Mouse (Mus musculus): ENCODE results near the gene Fxyd6.
A peak's percentile ranks its signal among the peaks of the same experiment; 100 is the strongest.

Fxyd6 gene

GRCm38 (mm10) chr9:45376883-45377282, 6.9 kb downstream of the Fxyd6 start:
- no peak for DNase-seq (ENCODE audit: low spot score)

DNA sequence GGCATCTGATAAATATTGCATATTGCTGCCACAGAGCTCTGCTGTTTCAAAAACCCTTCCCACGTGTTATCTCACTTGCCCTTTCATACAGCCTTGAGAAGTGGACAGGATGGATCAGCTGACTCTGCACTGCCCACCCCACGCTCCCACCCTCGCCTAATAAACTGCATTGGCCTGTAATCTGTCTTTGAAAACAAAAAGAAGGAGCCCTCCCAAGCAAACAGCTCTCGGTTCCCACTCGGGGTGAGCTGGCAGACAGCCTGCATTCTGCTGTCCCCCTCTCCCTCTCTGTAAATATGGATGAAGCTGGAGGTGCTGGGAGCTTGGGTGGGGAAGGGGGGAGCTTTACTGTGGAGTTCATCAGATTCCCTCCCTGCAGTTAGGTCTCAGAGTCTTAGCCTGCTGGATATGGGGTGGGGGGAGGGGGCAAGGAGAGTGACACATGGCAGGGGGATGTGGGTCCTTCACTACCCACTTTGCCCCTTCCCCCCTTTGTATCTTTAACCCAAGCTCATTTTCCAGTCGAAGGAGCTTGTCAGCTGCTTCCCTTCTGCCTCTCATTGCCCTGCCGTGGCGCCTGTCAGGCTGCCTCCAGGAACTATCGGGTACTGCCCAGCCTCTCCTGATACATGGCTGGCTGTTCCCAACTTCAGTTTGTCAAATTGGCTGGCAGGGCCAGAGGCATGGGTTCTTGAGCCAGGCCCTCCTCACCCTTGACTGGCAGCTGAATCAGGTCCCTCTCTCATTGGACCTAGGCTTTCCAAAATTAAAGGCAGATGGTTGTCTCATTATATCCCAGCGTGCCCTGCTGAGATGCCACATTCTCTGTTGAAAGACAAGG, 10.6 kb downstream of the Fxyd6 start:
- peak; percentile 74 for DNase-seq (ENCODE audit: low spot score)

DNA sequence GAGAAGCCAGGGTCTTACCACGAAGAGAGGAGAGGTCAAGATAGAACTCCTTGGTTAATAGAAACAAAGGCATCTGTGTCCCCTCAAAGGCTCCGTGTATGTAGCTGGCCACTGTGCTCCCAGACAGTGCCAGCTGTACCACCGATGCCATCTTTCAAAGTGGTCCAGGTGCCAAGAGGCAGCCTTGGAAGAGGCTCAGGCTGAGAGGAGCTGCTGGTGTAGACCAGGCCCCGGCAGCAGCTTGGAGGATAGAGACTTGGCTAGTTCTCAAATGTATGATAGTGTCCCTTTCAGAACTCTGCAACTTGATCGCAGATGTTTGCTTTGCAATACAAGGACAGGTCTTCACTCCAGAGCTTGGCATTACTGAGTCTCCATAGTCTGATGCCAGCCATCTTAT, 12.4 kb downstream of the Fxyd6 start:
- DNase-seq (ENCODE audit: low spot score): no peak

- no peak for DNase-seq (ENCODE audit: low spot score)
These were observed 12.8 kb downstream of the Fxyd6 start for GRCm38 (mm10) chr9:45382834-45383233.

DNA sequence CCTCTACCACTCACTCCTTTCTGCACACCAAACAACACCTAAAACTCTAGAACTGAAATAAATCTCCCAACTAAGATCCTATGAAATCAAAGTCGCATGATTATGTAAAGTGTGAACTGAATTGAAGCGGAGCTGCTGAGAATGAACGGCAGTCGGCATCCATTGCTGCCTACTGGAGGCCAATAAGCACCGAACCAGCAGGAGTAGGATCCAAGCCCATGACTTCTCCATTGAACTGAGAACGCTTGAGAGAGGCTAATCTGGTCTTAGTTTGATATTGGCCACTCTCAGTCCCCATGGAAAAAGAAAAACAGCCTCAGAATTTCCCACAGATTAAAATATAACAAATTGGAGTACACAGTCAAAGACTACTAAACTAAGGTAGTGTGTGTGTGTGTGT, 13.9 kb downstream of the Fxyd6 start:
- no peak for DNase-seq (ENCODE audit: low spot score)

DNA sequence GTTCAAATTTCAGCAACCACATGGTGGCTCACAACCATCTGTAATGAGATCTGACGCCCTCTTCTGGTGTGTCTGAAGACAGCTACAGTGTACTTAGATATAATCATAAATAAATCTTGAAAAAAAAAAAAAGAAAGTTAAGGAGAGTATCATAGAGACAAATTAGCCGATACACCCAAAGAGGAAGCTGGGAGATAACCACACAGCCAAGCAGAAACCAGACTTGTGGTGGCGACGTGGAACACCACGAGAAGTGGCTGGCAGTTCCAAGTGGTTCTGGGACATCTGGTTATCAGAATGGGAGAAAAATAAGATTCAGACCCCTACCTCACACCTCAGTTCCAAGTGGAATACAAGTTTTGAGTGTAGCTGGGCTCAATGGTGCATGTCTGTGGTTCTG, 16.7 kb downstream of the Fxyd6 start:
- no peak for DNase-seq (ENCODE audit: low spot score)

- peak; percentile 94 for DNase-seq (ENCODE audit: low spot score)
These were observed 18.5 kb downstream of the Fxyd6 start for GRCm38 (mm10) chr9:45388385-45388994.

DNA sequence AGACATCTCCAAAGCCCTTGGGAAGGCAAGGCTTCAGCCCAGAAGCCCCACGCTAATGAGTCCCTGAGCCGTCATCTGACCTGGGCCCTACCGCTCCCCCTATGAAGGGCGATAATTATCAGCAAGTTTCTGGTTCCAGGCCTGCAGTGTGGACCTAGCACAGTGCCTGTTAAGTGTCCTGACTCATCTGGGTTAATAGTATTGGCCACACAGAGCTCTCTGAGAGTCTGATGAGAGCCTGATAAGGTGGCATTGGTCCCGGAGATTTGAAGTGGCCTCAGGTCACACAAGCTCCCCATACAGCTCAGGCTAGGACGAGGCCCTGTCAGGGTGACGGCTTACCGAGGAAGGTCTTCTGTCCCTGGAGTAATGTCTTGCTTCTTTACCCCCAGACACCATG, 19.6 kb downstream of the Fxyd6 start:
- no peak for DNase-seq (ENCODE audit: low spot score)

- DNase-seq (ENCODE audit: low spot score): no peak
These were observed 21.3 kb downstream of the Fxyd6 start for GRCm38 (mm10) chr9:45391299-45391698.

- no peak for DNase-seq (ENCODE audit: low spot score)
These were observed 25.2 kb downstream of the Fxyd6 start for GRCm38 (mm10) chr9:45395218-45395617.

DNA sequence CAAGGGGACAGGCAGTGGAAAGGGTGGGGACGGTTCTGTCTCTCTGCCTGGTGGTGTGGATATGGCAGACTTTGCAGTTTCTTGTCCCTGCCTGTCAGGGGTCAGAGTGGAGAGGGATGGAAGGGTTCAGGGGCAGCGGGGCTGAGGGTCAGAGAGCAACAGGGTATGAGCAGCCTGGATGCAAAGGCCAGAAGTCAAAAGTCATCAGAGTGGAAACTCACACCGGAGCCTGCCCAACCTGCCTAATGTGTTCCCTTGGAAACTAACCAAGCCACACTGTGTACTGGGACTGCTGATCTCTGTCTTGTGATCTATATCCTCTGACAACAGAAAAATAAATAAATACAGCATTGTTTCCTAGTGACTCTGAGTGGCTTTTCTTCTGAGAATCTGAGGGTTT, 25.8 kb downstream of the Fxyd6 start:
- no peak for DNase-seq (ENCODE audit: low spot score)

- no peak for DNase-seq (ENCODE audit: low spot score)
These were observed 28.4 kb downstream of the Fxyd6 start for GRCm38 (mm10) chr9:45398336-45398735.

DNA sequence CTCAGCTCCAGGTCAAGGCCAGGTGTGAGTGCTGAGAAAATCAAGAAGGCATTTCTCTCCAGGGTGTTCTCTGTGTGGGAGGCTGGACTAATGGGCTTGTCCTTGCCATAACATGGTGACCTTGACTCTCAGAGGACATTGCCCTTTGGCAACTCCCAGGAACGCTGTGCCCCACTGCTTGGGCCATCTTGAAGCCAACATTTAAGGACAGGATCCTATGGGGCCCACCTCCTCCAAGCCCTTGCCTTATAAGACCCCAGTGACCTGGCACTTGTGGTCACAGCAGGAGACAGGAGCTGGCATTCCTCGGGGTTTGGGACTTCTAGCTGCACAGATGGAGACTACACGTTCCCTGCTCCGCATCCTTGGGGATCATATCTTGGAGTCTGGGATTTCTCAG, 29.4 kb downstream of the Fxyd6 start, which contains the start of gene Fxyd2:
Fxyd2 (plus strand) TSS at position 236 of the 400 bp plus-strand sequence.
- no peak for DNase-seq (ENCODE audit: low spot score)

DNA sequence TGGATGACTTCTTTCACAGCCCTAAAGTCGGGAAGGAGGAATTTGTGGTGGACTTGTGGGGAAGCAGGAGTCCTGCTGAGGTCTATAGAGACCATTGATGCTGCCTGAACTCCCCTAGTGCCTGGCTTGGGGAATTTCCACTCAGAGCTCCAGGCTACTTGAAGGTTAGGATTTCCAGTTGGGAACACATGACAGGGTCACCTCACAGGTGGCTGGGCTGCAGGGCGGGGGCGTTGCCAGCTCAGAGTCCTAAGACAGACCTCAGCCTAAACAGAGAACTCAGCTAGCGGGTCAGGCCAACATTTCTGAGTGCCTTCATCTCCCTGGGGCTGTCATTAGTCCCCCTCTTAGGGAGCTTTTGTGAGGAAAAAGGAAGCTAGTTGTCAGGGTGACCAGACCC, 31.9 kb downstream of the Fxyd6 start:
- no peak for DNase-seq (ENCODE audit: low spot score)

DNA sequence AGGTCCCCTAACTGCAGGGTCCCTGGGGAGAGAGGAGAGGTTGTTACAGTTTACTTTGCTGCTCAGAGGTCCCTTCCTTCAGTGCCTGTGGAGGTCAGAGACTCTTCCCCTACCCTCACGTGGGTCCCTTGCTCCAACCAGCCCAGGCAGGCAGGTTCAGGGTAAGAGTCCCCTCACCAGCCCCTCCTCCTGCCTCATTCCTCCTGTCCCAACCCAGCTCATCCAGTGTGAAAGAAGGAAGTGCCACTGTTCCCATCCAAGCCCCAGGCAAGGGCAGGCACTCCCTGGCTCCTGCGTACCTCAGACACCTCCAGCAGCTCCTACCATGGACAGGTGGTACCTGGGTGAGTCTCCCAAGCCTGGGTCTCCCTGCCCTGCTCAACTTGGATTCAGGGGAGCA, 33.0 kb downstream of the Fxyd6 start:
- DNase-seq (ENCODE audit: low spot score): no peak

GRCm38 (mm10) chr9:45405694-45406093, 35.7 kb downstream of the Fxyd6 start:
- DNase-seq (ENCODE audit: low spot score): no peak

DNA sequence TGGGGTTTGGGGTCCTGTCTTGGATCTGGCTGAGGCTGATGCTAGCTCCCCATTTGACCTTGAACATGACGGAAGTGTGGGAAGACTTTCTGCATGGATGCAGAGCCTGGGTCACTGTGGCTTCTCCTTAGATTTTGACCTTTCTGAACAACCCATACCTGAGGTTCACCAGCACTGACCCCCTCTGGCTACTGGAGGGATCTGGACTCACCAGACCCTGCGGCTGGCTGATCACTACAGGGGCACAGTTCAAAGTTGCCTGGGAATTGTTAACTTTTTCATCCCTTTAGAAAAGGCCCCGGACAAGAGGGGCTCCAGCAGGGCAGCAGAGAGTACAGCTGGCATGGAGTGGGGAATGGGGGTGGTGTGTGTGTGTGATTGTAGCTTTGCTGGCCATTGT, 36.8 kb downstream of the Fxyd6 start:
- no peak for DNase-seq (ENCODE audit: low spot score)

GRCm38 (mm10) chr9:45407706-45408675, 38.0 kb downstream of the Fxyd6 start:
- peak; percentile 87 for DNase-seq (ENCODE audit: low spot score)

GRCm38 (mm10) chr9:45410193-45410592, 40.2 kb downstream of the Fxyd6 start:
- DNase-seq (ENCODE audit: low spot score): no peak

- no peak for DNase-seq (ENCODE audit: low spot score)
These were observed 40.6 kb downstream of the Fxyd6 start for GRCm38 (mm10) chr9:45410614-45411013.

- DNase-seq (ENCODE audit: low spot score): no peak
These were observed 41.1 kb downstream of the Fxyd6 start for GRCm38 (mm10) chr9:45411111-45411510.

GRCm38 (mm10) chr9:45411803-45412202, 41.8 kb downstream of the Fxyd6 start:
- DNase-seq (ENCODE audit: low spot score): peak; percentile 87

Measured in retina, embryonic 14.5 days (tissue).